Mouse (Mus musculus): ENCODE data around the gene Cdk15. TPM values are rescaled to one million over a fixed set of nuclear protein-coding genes. Genes with fewer than 3 reads are reported as not detected.

The Cdk15 gene
- 1 to 10 TPM in 1 of 2 experiments, under 1 TPM in 1; 0.62 to 1.3 TPM for total RNA-seq (2021)
- long read RNA-seq, partial matches to known transcripts, result 0 of 1 reads
- long read RNA-seq, other reads (novel, unspliced or antisense), result 1 of 1 reads

DNA sequence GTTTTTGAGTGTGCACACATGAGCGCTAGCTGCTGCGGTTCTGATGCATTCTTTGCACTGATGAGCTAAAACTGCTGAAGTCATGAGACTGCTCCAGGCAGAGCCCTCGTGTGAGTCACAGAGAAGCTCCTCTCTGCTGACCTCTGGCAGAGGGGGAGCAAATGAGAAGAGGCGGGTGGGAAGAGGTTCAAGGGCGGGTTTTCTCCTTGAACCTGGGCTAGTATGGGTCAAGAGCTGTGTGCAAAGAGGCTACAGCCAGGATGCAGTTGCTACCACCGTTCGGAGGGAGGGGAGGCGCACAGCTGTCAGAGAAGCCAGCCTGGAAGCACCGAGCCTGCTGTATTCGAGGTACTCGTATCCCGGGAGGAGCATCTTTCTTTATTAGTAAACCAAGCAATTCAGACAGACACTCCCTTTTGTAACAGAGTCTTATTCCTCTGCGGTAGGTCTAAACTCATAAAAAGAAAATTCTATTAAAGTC lies at the start of gene Cdk15:
Gene Cdk15 (plus strand): TSS at position 156 of the 481 bp plus-strand sequence.
- no peak for DNase-seq (ENCODE audit: low spot score in 2 of 2)

- DNase-seq (ENCODE audit: low spot score in 2 of 2), result no peak
Observed at GRCm38 (mm10) chr1:59208331-59208730, 48.4 kb upstream of the Cdk15 start.

GRCm38 (mm10) chr1:59211651-59212050 lies 45.1 kb upstream of the Cdk15 start:
- no peak for DNase-seq (ENCODE audit: low spot score in 2 of 2)

GRCm38 (mm10) chr1:59212076-59212779 lies 44.5 kb upstream of the Cdk15 start:
- no peak for DNase-seq (ENCODE audit: low spot score in 2 of 2)

DNA sequence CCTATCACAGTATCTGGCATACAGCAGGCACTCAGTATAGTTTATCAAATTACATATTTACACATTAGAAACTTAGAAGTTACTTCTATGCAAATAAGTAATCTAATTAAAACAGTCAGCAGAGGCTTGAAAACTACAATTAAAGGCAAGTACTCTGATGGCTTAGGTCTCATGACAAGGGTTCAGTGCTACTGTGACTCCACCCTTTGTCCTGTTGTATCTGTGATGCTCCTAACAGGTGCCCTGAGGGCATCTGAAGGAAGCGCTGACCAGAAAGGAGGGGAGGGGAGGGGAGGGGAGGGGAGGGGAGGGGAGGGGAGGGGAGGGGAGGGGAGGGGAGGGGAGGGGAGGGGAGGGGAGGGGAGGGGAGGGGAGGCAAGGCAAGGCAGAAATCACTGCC lies 43.8 kb upstream of the Cdk15 start:
- DNase-seq (ENCODE audit: low spot score in 2 of 2), result no peak

DNA sequence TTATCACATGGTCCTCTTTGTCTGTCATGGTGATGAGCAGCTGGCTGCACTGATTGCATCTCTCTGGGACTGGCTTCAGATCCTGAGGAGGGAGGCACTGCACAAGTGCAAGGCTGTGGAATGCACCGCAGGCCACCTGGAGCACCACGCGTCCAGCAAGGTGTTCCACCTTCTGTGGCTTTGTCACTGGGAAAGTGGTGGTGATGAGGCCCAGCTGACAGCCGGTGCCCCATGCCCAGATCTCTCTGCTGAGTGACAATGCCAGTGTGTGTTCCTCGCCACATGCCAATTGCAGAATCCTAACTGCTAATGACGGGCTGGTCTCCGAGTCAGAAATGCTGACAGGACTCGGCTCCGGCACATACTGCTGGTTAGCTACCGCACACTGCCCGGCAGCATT lies 41.3 kb upstream of the Cdk15 start:
- peak; percentile 46 to 54 for DNase-seq (ENCODE audit: low spot score in 2 of 2)

DNA sequence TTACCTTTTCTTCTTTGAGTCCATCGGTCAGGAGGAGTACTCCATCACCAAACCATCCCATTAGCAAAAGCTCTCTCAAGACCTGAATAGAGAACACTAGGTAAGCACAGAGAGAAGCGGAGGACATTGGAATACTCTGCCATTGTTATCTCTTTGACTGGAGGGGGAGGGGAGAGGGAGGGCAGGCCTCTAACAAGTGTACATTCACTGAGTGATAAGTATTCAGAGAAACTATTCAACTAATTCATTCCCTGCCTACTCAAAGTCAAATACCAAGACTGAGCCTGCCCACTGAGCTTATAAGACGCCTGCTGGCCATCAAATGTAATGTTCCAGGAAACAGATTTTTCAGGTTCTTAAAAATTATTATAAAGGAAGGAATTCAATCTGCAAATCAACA lies 36.3 kb upstream of the Cdk15 start:
- DNase-seq (ENCODE audit: low spot score in 2 of 2), result no peak

- no peak for DNase-seq (ENCODE audit: low spot score in 2 of 2)
Observed at GRCm38 (mm10) chr1:59221591-59221990, 35.1 kb upstream of the Cdk15 start.

DNA sequence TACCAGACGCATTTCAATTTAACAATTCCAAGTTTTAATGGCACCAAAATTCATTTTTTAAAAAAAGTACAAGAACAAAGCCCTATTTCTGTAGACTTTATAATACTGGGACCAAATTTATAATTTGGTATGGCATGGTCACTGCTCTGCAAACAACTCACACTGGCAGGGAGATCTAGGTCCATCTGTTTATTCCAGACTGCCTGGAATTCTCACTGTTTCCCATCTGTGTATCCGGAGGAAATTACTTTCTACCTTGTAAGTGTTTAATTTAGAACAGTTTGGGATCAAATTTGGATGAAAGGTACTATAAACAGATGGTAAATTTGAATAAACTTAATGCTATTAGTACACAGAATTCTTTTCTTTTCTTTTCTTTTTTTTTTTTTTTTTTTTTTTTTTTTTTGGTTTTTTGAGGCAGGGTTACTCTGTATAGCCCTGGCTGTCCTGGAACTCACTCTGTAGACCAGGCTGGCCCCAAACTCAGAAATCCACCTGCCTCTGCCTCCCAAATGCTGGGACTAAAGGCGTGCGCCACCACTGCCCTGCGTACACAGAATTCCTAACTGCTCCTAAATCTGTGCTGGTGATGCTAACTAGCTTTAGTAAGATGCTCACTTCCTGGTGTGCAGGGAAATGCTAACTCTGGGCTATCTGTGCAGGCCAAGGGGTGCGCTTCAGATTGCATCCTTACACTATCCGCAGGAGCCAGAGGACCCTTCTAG lies 34.4 kb upstream of the Cdk15 start:
- no peak for DNase-seq (ENCODE audit: low spot score in 2 of 2)

DNA sequence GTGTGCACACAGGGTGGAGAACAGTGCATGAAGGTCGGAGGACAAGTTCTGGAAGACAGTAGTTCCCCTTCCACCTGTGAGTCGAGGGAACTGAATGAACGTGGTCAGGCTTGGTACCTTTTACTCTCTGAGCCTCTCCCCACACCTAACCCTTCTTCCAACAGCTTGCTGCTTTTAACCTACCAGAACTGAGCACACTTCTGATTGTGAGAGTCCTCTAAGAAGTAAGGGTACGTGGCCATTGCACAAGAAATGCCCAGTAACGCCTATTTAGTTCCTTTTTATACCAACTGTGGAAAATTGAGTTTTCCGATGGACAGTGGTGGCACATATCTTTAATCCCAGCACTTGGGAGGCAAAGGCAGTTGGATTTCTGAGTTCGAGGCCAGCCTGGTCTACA lies 28.2 kb upstream of the Cdk15 start:
- no peak for DNase-seq (ENCODE audit: low spot score in 2 of 2)

DNA sequence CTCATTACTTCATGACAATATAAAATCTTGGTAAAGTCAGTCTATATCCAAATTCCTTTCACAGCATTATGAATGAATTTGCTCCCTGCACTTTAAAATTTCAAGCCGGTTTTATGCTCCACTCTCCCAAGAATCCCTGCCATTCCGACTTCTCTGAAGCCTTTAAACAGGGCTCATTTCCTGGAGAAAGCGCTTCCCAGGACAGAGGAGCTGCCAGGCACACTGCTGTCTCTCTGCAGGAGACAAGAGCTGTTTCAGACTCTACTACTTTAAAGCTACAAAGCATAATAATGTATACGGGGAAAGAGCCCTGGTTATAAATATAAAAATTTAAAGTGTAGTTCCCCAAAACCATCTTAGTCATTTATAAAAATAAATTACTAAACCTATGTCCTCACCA lies 27.5 kb upstream of the Cdk15 start:
- DNase-seq (ENCODE audit: low spot score in 2 of 2), result no peak

- peak; percentile 99 for DNase-seq (ENCODE audit: low spot score in 2 of 2)
Observed at GRCm38 (mm10) chr1:59236856-59237441, 19.8 kb upstream of the Cdk15 start, which contains the start of gene Als2. TSS of gene Als2 (minus strand) at chr1:59237231.

DNA sequence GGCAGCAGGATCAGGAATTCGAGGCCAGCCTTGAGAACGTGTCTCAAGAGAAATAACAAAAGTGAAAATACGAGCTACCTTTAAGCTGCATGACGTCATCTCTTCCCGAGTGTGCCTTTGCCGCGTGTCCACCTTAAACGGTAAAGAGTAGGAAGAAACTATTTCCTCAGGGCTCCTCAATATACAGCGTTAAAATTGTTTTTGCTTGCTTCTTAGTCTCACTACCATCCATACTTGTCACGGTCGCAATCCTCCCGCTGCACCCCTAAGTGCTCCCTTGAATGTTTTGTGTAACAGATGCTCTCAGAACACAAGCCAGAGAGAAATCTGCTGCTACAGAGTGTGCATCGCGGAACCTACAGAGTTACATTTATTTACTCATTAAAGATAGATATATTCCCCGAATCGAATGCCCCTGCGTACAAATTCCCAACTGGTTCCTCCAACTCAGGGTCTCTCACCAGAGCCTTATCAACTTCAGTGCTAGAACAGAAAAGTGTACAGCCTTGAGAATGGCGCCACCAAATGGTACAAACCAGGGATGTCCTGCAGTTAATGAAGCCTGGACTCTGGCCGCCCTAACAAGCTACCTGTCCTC lies 19.0 kb upstream of the Cdk15 start:
- peak; percentile 64 to 74 for DNase-seq (ENCODE audit: low spot score in 2 of 2)

DNA sequence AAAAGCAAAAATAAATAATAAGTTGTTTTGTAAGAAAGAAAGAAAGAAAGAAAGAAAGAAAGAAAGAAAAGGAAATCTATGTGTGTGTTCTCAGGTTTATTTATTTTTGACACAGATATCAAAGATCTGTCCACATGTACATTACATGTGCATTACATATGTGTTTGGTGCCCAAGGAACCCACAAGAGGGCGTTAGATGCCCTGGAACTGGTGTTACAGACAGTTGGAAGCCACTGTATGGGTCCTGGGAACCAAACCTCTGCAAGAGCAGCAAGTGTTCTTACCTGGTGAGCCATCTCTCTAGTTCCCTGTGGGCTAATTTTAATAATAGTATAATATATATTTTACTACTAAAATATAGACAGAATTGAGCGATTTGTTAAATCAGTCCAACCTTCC lies 12.9 kb upstream of the Cdk15 start:
- DNase-seq (ENCODE audit: low spot score in 2 of 2), result no peak

- DNase-seq (ENCODE audit: low spot score in 2 of 2), result peak; percentile 36 to 53
Observed at GRCm38 (mm10) chr1:59247602-59248001, 9.1 kb upstream of the Cdk15 start.

DNA sequence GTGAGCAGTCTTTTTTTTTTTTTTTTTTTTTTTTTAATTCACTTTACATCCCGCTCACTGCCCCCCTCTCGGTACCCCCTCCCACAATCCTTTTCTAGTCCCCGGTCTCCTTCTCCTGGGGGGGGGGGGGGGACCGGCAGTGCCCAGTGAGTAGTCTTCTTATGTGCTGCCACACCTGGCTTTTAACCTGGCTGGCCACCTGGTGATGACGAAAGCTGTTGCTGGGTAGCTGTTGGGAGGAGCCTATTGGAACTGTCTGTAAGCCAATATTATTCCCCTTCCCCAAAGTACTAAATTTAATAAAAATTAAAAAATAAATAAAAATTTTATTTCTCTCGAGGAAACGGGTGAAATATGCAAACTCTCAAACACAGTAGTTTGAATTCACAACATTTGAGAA lies 3.9 kb upstream of the Cdk15 start:
- no peak for DNase-seq (ENCODE audit: low spot score in 2 of 2)

GRCm38 (mm10) chr1:59253301-59253909 lies 3.3 kb upstream of the Cdk15 start:
- peak in 1 of 2 experiments; percentile 35 for DNase-seq (ENCODE audit: low spot score in 2 of 2)

DNA sequence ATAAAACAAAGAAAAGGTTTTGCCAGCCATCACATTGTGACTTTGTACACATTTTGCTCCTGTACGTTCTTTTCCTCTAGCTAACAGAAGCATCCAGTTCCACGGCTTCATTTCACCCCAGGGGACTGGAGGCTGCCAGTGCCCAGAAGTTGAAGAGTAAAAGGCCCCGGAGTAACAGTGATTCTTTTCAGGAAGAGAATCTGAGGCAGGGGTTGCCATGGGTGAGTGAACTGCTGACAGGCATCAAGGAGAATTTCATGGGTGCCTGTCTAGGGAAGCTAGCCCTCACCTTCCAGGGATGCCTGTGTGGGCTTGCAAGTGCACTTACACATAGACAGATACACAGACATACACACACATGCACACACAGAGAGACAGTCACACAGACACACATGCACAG lies 1.0 kb downstream of the Cdk15 start:
- DNase-seq (ENCODE audit: low spot score in 2 of 2), result no peak

DNA sequence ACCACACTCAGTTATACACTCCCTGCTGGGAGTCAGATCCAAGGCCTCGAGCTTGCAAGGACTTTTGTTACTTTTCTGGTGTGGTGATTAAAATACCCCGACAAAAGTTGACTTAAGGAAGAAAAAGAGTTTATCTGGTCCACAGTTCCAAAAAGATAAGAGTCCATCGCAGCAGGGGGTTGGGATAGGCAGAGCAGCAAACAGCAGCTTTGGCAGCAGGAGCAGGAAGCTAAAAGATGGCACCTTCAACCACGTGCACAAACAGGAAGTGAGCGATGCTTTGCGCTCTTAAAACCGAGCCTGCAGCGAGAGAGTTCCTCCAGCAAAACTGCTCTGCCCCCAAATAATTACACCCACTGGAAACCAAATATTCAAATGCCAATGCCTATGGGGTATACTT lies 12.2 kb downstream of the Cdk15 start:
- DNase-seq (ENCODE audit: low spot score in 2 of 2), result no peak

DNA sequence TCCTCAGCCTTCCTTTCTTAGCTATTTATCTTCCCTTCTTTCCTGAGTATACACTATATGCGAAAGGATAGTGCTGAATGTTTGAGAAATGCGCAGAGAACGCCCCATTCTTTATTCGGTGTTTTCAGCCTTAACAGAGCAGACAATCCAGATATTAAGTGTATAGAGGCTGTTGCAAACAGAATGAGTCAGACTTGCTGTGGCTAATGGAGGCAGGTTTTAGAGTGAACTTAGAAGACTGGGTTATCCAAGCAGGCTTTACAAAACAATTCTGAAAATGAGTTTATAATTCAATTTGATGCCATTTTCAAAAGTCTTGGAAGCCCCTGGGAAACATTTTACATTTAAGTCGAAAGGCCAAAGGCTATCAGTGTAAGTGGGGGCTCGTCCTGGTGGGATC lies 12.8 kb downstream of the Cdk15 start:
- no peak for DNase-seq (ENCODE audit: low spot score in 2 of 2)
